Mouse (Mus musculus): Measurements from ENCODE around the gene Olfr149.

DNA sequence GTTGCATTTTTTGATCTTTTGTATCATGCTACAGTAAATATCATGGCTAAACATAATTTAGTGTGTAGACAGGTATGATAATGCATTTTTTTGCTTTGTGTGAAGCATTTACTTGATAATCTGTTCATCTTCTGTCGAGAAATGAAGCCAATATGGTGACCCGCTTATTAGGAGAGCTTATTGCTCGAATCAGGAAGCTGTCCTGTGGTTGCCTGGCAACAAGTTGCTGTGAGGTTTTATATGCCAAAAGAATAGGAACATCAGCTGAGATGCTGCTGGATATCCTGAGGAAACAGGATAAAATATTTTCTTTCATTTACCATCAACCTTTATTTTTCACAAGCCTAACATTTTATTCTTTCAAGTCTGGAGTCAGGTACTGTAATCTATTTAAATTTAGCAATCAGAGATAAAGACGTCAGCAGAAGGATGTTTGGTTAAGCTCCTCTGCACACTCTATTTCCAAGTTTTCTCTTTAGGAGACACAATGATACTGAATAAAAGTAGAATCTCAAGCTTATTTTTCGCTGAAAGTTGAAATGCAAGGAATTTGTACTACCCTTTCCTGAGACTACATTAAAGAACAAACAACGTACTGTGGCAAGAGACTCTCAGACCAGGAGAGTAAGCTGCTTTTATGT, 52.0 kb downstream of the Olfr149 start:
- no peak for TF ChIP-seq CTCF (conservative IDR thresholded peaks at IDR 0.05; ENCODE audit: low read length)
- no peak for TF ChIP-seq NANOG (IDR thresholded peaks at IDR 0.05; ENCODE audit: borderline replicate concordance, low read length)
